Mouse (Mus musculus): ENCODE results near the gene Dnajc11. TPM values are rescaled to one million over a fixed set of nuclear protein-coding genes. Genes with fewer than 3 reads are reported as not detected.

Gene Dnajc11
- polyA plus RNA-seq, 1 experiment from 2014 or later, result 81.6 TPM

- no peaks in the 10 kb centered on the region for H3K27me3 ChIP-seq (ENCODE audit: control insufficient read depth, insufficient read depth, low read depth, low read length)
- ATAC-seq, result no peak
- no peak overlapping the region for H3K4me2 ChIP-seq (ENCODE audit: low read length)
- 0 out of 2 replicates have a peak, but pooled peaks cover 4% of the 10 kb centered on the region for H3K4me1 ChIP-seq (ENCODE audit: control insufficient read depth, insufficient read depth, low read length)
- WGBS, result 83% methylated on average over 6 of the region's 6 CpGs
- H3K36me3 ChIP-seq (ENCODE audit: control insufficient read depth, insufficient read depth, low read length), result peaks cover 44% of the 10 kb centered on the region
- no peak overlapping the region for H3K27ac ChIP-seq (ENCODE audit: low read length)
- no peaks in the 10 kb centered on the region for H3K9me3 ChIP-seq (replicated peaks; ENCODE audit: control insufficient read depth, low read length, poor library complexity, severe bottlenecking)
- no peak overlapping the region for H3K4me3 ChIP-seq (ENCODE audit: low read depth, low read length)
- H3K9ac ChIP-seq (ENCODE audit: low read depth, low read length), result no peak overlapping the region
Observed at GRCm38 (mm10) chr4:152019073-152019472, 85.6 kb downstream of the Dnajc11 start.

- 95% methylated on average over 21 of the region's 21 CpGs for WGBS
- Histone ChIP-seq H3K27me3 (ENCODE audit: control insufficient read depth, insufficient read depth, low read depth, low read length) (no peaks in the 10 kb centered on the region), H3K9ac (ENCODE audit: low read depth, low read length) (no peak overlapping the region), H3K27ac (ENCODE audit: low read length) (no peak overlapping the region), H3K4me1 (ENCODE audit: control insufficient read depth, insufficient read depth, low read length) (peaks cover 13% of the 10 kb centered on the region), H3K36me3 (ENCODE audit: control insufficient read depth, insufficient read depth, low read length) (peaks cover 44% of the 10 kb centered on the region), H3K4me2 (ENCODE audit: low read length) (no peak overlapping the region), H3K4me3 (ENCODE audit: low read depth, low read length) (no peak overlapping the region), H3K9me3 (replicated peaks; ENCODE audit: control insufficient read depth, low read length, poor library complexity, severe bottlenecking) (no peaks in the 10 kb centered on the region)
- ATAC-seq, result no peak
Observed at GRCm38 (mm10) chr4:152020024-152020423, 86.5 kb downstream of the Dnajc11 start.

- H3K4me1 ChIP-seq (ENCODE audit: control insufficient read depth, insufficient read depth, low read length), result peaks cover 29% of the 10 kb centered on the region
- H3K4me2 ChIP-seq (ENCODE audit: low read length), result no peak overlapping the region
- no peaks in the 10 kb centered on the region for H3K27me3 ChIP-seq (ENCODE audit: control insufficient read depth, insufficient read depth, low read depth, low read length)
- H3K9ac ChIP-seq (ENCODE audit: low read depth, low read length), result no peak overlapping the region
- peaks cover 42% of the 10 kb centered on the region for H3K36me3 ChIP-seq (ENCODE audit: control insufficient read depth, insufficient read depth, low read length)
- no peak overlapping the region for H3K27ac ChIP-seq (ENCODE audit: low read length)
- 78% methylated on average over 12 of the region's 12 CpGs for WGBS
- no peaks in the 10 kb centered on the region for H3K9me3 ChIP-seq (replicated peaks; ENCODE audit: control insufficient read depth, low read length, poor library complexity, severe bottlenecking)
- no peak for ATAC-seq
- no peak overlapping the region for H3K4me3 ChIP-seq (ENCODE audit: low read depth, low read length)
Observed at GRCm38 (mm10) chr4:152021568-152022097, 88.1 kb downstream of the Dnajc11 start.

GRCm38 (mm10) chr4:152022506-152022905, 89.0 kb downstream of the Dnajc11 start:
- Histone ChIP-seq H3K4me3 (ENCODE audit: low read depth, low read length) (no peak overlapping the region), H3K9me3 (replicated peaks; ENCODE audit: control insufficient read depth, low read length, poor library complexity, severe bottlenecking) (no peaks in the 10 kb centered on the region), H3K27ac (ENCODE audit: low read length) (no peak overlapping the region), H3K4me1 (ENCODE audit: control insufficient read depth, insufficient read depth, low read length) (peaks cover 32% of the 10 kb centered on the region), H3K4me2 (ENCODE audit: low read length) (no peak overlapping the region), H3K27me3 (ENCODE audit: control insufficient read depth, insufficient read depth, low read depth, low read length) (no peaks in the 10 kb centered on the region), H3K9ac (ENCODE audit: low read depth, low read length) (no peak overlapping the region), H3K36me3 (ENCODE audit: control insufficient read depth, insufficient read depth, low read length) (peaks cover 42% of the 10 kb centered on the region)
- 86% methylated on average over 8 of the region's 8 CpGs for WGBS
- ATAC-seq, result no peak

GRCm38 (mm10) chr4:152024525-152024924, 91.0 kb downstream of the Dnajc11 start:
- Histone ChIP-seq H3K9ac (ENCODE audit: low read depth, low read length) (no peak overlapping the region), H3K9me3 (replicated peaks; ENCODE audit: control insufficient read depth, low read length, poor library complexity, severe bottlenecking) (no peaks in the 10 kb centered on the region), H3K27ac (ENCODE audit: low read length) (no peak overlapping the region), H3K4me3 (ENCODE audit: low read depth, low read length) (no peak overlapping the region), H3K4me2 (ENCODE audit: low read length) (no peak overlapping the region), H3K27me3 (ENCODE audit: control insufficient read depth, insufficient read depth, low read depth, low read length) (no peaks in the 10 kb centered on the region), H3K4me1 (ENCODE audit: control insufficient read depth, insufficient read depth, low read length) (peaks cover 44% of the 10 kb centered on the region), H3K36me3 (ENCODE audit: control insufficient read depth, insufficient read depth, low read length) (peaks cover 34% of the 10 kb centered on the region)
- no peak for ATAC-seq
- WGBS, result 91% methylated on average over 11 of the region's 11 CpGs

- ATAC-seq, result peak; percentile 73
- WGBS, result 2% methylated on average over 33 of the region's 41 CpGs
- peaks cover 49% of the 10 kb centered on the region for H3K4me1 ChIP-seq (ENCODE audit: control insufficient read depth, insufficient read depth, low read length)
- peak overlapping the region; percentile 80 for H3K4me3 ChIP-seq (ENCODE audit: low read depth, low read length)
- no peaks in the 10 kb centered on the region for H3K9me3 ChIP-seq (replicated peaks; ENCODE audit: control insufficient read depth, low read length, poor library complexity, severe bottlenecking)
- H3K27ac ChIP-seq (ENCODE audit: low read length), result peak overlapping the region; percentile 79
- H3K4me2 ChIP-seq (ENCODE audit: low read length), result peak overlapping the region; percentile 99
- no peaks in the 10 kb centered on the region for H3K27me3 ChIP-seq (ENCODE audit: control insufficient read depth, insufficient read depth, low read depth, low read length)
- peak overlapping the region; percentile 84 for H3K9ac ChIP-seq (ENCODE audit: low read depth, low read length)
- H3K36me3 ChIP-seq (ENCODE audit: control insufficient read depth, insufficient read depth, low read length), result peaks cover 13% of the 10 kb centered on the region; the same call in 1 of the 2 replicates
Observed at GRCm38 (mm10) chr4:152026751-152027508, 93.4 kb downstream of the Dnajc11 start.

GRCm38 (mm10) chr4:152027524-152027923, 94.0 kb downstream of the Dnajc11 start, which contains the start of gene Zbtb48:
TSS of gene Zbtb48 (minus strand) at chr4:152027671.
- Histone ChIP-seq H3K4me3 (ENCODE audit: low read depth, low read length) (peak within 1 kb of the TSS; percentile 80), H3K27ac (ENCODE audit: low read length) (peak within 1 kb of the TSS; percentile 79), H3K27me3 (ENCODE audit: control insufficient read depth, insufficient read depth, low read depth, low read length) (no peaks in the 10 kb centered on the region), H3K4me2 (ENCODE audit: low read length) (peak within 1 kb of the TSS; percentile 99), H3K9me3 (replicated peaks; ENCODE audit: control insufficient read depth, low read length, poor library complexity, severe bottlenecking) (no peaks in the 10 kb centered on the region), H3K9ac (ENCODE audit: low read depth, low read length) (peak within 1 kb of the TSS; percentile 84), H3K4me1 (ENCODE audit: control insufficient read depth, insufficient read depth, low read length) (peaks cover 49% of the 10 kb centered on the region), H3K36me3 (ENCODE audit: control insufficient read depth, insufficient read depth, low read length) (peaks cover 8% of the 10 kb centered on the region; the same call in 1 of the 2 replicates)
- WGBS, result 0% methylated on average over 34 of the region's 35 CpGs
- ATAC-seq, result peak; percentile 98

- peaks cover 49% of the 10 kb centered on the region for H3K4me1 ChIP-seq (ENCODE audit: control insufficient read depth, insufficient read depth, low read length)
- 63% methylated on average over 15 of the region's 15 CpGs for WGBS
- no peak overlapping the region for H3K27ac ChIP-seq (ENCODE audit: low read length)
Observed at GRCm38 (mm10) chr4:152028456-152028855, 95.0 kb downstream of the Dnajc11 start.

GRCm38 (mm10) chr4:152029087-152029486, 95.6 kb downstream of the Dnajc11 start:
- H3K27ac ChIP-seq (ENCODE audit: low read length), result no peak overlapping the region
- H3K4me1 ChIP-seq (ENCODE audit: control insufficient read depth, insufficient read depth, low read length), result peaks cover 45% of the 10 kb centered on the region
- no peaks in the 10 kb centered on the region for H3K27me3 ChIP-seq (ENCODE audit: control insufficient read depth, insufficient read depth, low read depth, low read length)
- WGBS, result 37% methylated on average over 5 of the region's 5 CpGs
- no peak overlapping the region for H3K9ac ChIP-seq (ENCODE audit: low read depth, low read length)
- peak overlapping the region; percentile 93; the same call in 1 of the 2 replicates for H3K4me2 ChIP-seq (ENCODE audit: low read length)
- H3K36me3 ChIP-seq (ENCODE audit: control insufficient read depth, insufficient read depth, low read length), result no peaks in the 10 kb centered on the region
- no peak overlapping the region for H3K4me3 ChIP-seq (ENCODE audit: low read depth, low read length)
- ATAC-seq, result no peak
- H3K9me3 ChIP-seq (replicated peaks; ENCODE audit: control insufficient read depth, low read length, poor library complexity, severe bottlenecking), result no peaks in the 10 kb centered on the region

More at GRCm38 (mm10) chr4:152028456-152028855, 95.0 kb downstream of the Dnajc11 start:
- Histone ChIP-seq H3K9me3 (replicated peaks; ENCODE audit: control insufficient read depth, low read length, poor library complexity, severe bottlenecking) (no peaks in the 10 kb centered on the region), H3K9ac (ENCODE audit: low read depth, low read length) (peak overlapping the region; percentile 73), H3K4me2 (ENCODE audit: low read length) (peak overlapping the region; percentile 93), H3K36me3 (ENCODE audit: control insufficient read depth, insufficient read depth, low read length) (no peaks in the 10 kb centered on the region), H3K4me3 (ENCODE audit: low read depth, low read length) (peak overlapping the region; percentile 80), H3K27me3 (ENCODE audit: control insufficient read depth, insufficient read depth, low read depth, low read length) (no peaks in the 10 kb centered on the region)
- no peak for ATAC-seq
